ENCODE assay signal across 28 mouse cellular contexts in the genomic region with DNA sequence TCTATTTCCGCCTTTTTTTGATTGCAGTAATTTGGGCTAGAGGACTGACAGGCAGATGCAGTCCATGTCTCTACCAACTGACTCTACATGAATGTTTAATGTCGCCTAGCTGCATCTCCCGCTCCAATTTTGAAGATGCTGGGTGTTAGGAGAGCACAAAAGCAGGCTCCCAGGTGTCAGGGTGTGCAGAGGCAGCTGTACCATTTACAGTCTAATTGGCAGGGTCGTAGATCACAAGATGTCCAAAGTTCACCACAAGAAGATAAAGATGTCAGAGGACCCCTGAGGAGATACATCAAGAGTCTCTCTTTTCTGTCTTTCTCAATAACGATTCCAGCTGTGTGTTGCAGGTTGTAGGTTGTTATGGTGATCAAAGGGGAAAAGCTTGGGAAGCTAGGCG.
A peak's percentile ranks its signal among the peaks of the same experiment; 100 is the strongest.
DNase-seq lines count a peak whose midpoint lies in the region; ATAC-seq and TF ChIP-seq lines count a peak whose summit lies in the region.
"Had no signal": no experiment of that assay in that cellular context is flagged by ENCODE, and none has a peak within 500 bp of the region (broad histone marks: within the 10 kb centered on the region; RNA-seq: fewer than 3 reads in every experiment).

No protein-coding gene starts in this region.

- no peak for TF ChIP-seq CTCF in midbrain, postnatal 0 days (IDR thresholded peaks at IDR 0.05)

- no peak overlapping the region for H3K9ac ChIP-seq in midbrain, embryonic 13.5 days (replicated peaks)
- H3K9ac ChIP-seq in midbrain, postnatal 0 days (replicated peaks; ENCODE audit: low read length, poor library complexity, severe bottlenecking): no peak overlapping the region
- H3K9ac ChIP-seq: forebrain, embryonic 15.5 days; heart, embryonic 12.5 days; heart, embryonic 15.5 days; hindbrain, embryonic 14.5 days had no signal

- no peaks in the 10 kb centered on the region for H3K9me3 ChIP-seq in midbrain, embryonic 13.5 days
- no peaks in the 10 kb centered on the region for H3K9me3 ChIP-seq in midbrain, postnatal 0 days (ENCODE audit: low read length)
- H3K9me3 ChIP-seq: forebrain, embryonic 10.5 days; forebrain, embryonic 15.5 days; heart, embryonic 12.5 days; heart, embryonic 15.5 days had no signal

- WGBS in midbrain, embryonic 13.5 days: 55% methylated on average over 6 of the region's 6 CpGs
- WGBS in midbrain, postnatal 0 days: 46% methylated on average over 6 of the region's 6 CpGs

- peaks cover 6% of the 10 kb centered on the region for H3K4me1 ChIP-seq in midbrain, embryonic 13.5 days (replicated peaks)
- H3K4me1 ChIP-seq in midbrain, postnatal 0 days (ENCODE audit: insufficient read depth, low read length): 0 out of 2 replicates have a peak, but pooled peaks cover 4% of the 10 kb centered on the region
- H3K4me1 ChIP-seq: forebrain, embryonic 10.5 days; heart, embryonic 12.5 days; heart, embryonic 15.5 days had no signal

- no peaks in the 10 kb centered on the region for H3K36me3 ChIP-seq in midbrain, embryonic 13.5 days
- H3K36me3 ChIP-seq in midbrain, postnatal 0 days (ENCODE audit: insufficient read depth, low read length): no peaks in the 10 kb centered on the region
- H3K36me3 ChIP-seq: forebrain, embryonic 10.5 days; forebrain, embryonic 15.5 days; G1E; heart, embryonic 12.5 days; heart, embryonic 15.5 days had no signal

- no peak overlapping the region for H3K4me3 ChIP-seq in midbrain, embryonic 13.5 days (replicated peaks)
- H3K4me3 ChIP-seq in midbrain, postnatal 0 days (ENCODE audit: low read depth, low read length): no peak overlapping the region
- H3K4me3 ChIP-seq: forebrain, embryonic 10.5 days; forebrain, embryonic 15.5 days; heart, embryonic 12.5 days; heart, embryonic 15.5 days had no signal

- ATAC-seq in midbrain, embryonic 13.5 days: peak; percentile 62
- no peak for ATAC-seq in midbrain, postnatal 0 days (ENCODE audit: low FRiP score)
- ATAC-seq: forebrain, embryonic 15.5 days; hindbrain, postnatal 0 days; inflammation-experienced regulatory T-cells, adult 6 months; Patski had no signal

- no peak overlapping the region for H3K4me2 ChIP-seq in midbrain, embryonic 13.5 days (replicated peaks)
- no peak overlapping the region for H3K4me2 ChIP-seq in midbrain, postnatal 0 days (ENCODE audit: low read depth, low read length, poor library complexity, severe bottlenecking)
- H3K4me2 ChIP-seq: forebrain, embryonic 15.5 days; heart, embryonic 12.5 days; heart, embryonic 15.5 days; hindbrain, embryonic 14.5 days had no signal

- no peaks in the 10 kb centered on the region for H3K27me3 ChIP-seq in midbrain, embryonic 13.5 days
- H3K27me3 ChIP-seq in midbrain, postnatal 0 days (ENCODE audit: insufficient read depth, low read length): no peaks in the 10 kb centered on the region
- H3K27me3 ChIP-seq: CH12.LX; forebrain, embryonic 15.5 days; heart, embryonic 12.5 days; heart, embryonic 15.5 days had no signal

- no peak overlapping the region for H3K27ac ChIP-seq in midbrain, embryonic 13.5 days
- H3K27ac ChIP-seq in midbrain, postnatal 0 days (ENCODE audit: low read depth, low read length): no peak overlapping the region
- H3K27ac ChIP-seq: forebrain, embryonic 10.5 days; forebrain, embryonic 15.5 days; heart, embryonic 15.5 days; hindbrain, embryonic 14.5 days; hindbrain, postnatal 0 days had no signal

- DNase-seq in embryo, embryonic 10.5 days (ENCODE audit: low spot score): peak; percentile 12
- DNase-seq in embryo, embryonic 11 days: no peak
- no peak for DNase-seq in midbrain, postnatal 0 days (ENCODE audit: low spot score)
- DNase-seq in mesoderm, embryonic 11.5 days (ENCODE audit: low read depth, low spot score): peak; percentile 23
- no peak for DNase-seq in thymus, postnatal 4 days
- DNase-seq in right cerebral cortex, postnatal 10 days (ENCODE audit: low spot score in 2 of 2): no peak
- DNase-seq: adrenal gland, postnatal 10 days; adrenal gland, postnatal 36 days; B cell, adult 2 months; cerebellum, adult 11 months; cerebellum, adult 2 months; cerebellum, adult 9-11 months; cerebellum, postnatal 36 days; gastrocnemius, postnatal 25 days; heart, adult 18-20 months; heart, postnatal 14 days; heart, postnatal 4 days had no signal

Comparison
In these comparisons a context has a peak if more than half of its experiments do, and no peak if none do; other contexts are left out.
1. DNase-seq: peak in embryo, embryonic 10.5 days (single experiment) and mesoderm, embryonic 11.5 days (single experiment); none in embryo, embryonic 11 days (single experiment), midbrain, postnatal 0 days (single experiment), thymus, postnatal 4 days (single experiment) and right cerebral cortex, postnatal 10 days (0 of 2).